Mouse (Mus musculus) spleen, adult 2 months (tissue): ENCODE data around the gene Gm10715. TPM values are rescaled to one million over a fixed set of nuclear protein-coding genes. Genes with fewer than 3 reads are reported as not detected.
"Not testable (repeated sequence)": the region's sequence is repeated elsewhere in the genome, so short reads cannot be mapped to it uniquely, and the experiment has no call there.

Source experiments
- DNase-seq, 2 experiments: peaks; one replicate each; pipeline versions ENCODE4 v3.0.0 to v3.0.0-alpha.2; 2012 to 2021; ENCODE audit warnings: low spot score in 2 of 2, low read depth in 1 of 2
- H3K27ac ChIP-seq: fragments of 200-500 bp; 2 replicates; pipeline ENCODE4 v1.5.1; 2012; ENCODE audit warnings: low read length, inconsistent platforms; ENCODE audit not compliant: insufficient read depth
- H3K27me3 ChIP-seq: fragments of 200-500 bp; 2 replicates; pipeline ENCODE4 v1.6.1; 2012; ENCODE audit warnings: mild to moderate bottlenecking, moderate library complexity, low read length, inconsistent platforms; ENCODE audit not compliant: control insufficient read depth, insufficient read depth
- H3K36me3 ChIP-seq: fragments of 200-500 bp; 2 replicates; pipeline ENCODE4 v1.6.1; 2012; ENCODE audit warnings: mild to moderate bottlenecking, low read length, inconsistent platforms; ENCODE audit not compliant: control insufficient read depth, insufficient read depth
- H3K4me1 ChIP-seq: fragments of 200-500 bp; 2 replicates; pipeline ENCODE4 v1.6.1; 2011; ENCODE audit warnings: inconsistent platforms; ENCODE audit not compliant: control insufficient read depth, insufficient read depth, insufficient read length
- H3K4me3 ChIP-seq: fragments of 200-500 bp; 2 replicates; pipeline ENCODE4 v1.5.1; 2011; ENCODE audit warnings: mild to moderate bottlenecking, inconsistent platforms; ENCODE audit not compliant: insufficient read depth, insufficient read length; ENCODE audit errors: extremely low read depth
- WGBS: fragments of 180-500 bp; shearing (Covaris S2); methylation state at CpG from one replicate; pipeline ENCODE4 v1.1.7; 2018; 5-methylcytosine and 5-hydroxymethylcytosine counted together
- polyA plus RNA-seq: library from polyadenylated mRNA; depleted of rRNA; stranded (reverse); fragments of >200 nt; gene quantifications from 2 replicates; pipeline ENCODE4 v1.2.3, GENCODE M21; 2012; rRNA removed

Gm10715 gene
- not detected in 2 replicates for polyA plus RNA-seq

DNA sequence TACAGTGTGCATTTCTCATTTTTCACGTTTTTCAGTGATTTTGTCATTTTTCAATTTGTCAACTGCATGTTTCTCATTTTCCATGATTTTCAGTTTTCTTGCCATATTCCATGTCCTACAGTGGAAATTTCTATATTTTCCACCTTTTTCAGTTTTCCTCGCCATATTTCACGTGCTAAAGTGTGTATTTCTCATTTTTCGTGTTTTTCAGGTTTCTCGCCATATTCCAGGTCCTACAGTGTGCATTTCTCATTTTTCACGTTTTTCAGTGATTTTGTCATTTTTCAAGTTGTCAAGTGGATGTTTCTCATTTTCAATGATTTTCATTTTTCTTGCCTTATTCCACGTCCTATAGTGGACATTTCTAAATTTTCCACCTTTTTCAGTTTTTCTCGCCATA lies at the start of gene Gm10715:
Gene Gm10715, plus strand, starts transcription at position 301 of the 400 bp plus-strand sequence.
- H3K4me1 ChIP-seq, H3K36me3 ChIP-seq, H3K4me3 ChIP-seq, H3K27ac ChIP-seq, H3K27me3 ChIP-seq, DNase-seq: not testable (repeated sequence)
- 84% methylated on average over 8 of the region's 8 CpGs for WGBS

DNA sequence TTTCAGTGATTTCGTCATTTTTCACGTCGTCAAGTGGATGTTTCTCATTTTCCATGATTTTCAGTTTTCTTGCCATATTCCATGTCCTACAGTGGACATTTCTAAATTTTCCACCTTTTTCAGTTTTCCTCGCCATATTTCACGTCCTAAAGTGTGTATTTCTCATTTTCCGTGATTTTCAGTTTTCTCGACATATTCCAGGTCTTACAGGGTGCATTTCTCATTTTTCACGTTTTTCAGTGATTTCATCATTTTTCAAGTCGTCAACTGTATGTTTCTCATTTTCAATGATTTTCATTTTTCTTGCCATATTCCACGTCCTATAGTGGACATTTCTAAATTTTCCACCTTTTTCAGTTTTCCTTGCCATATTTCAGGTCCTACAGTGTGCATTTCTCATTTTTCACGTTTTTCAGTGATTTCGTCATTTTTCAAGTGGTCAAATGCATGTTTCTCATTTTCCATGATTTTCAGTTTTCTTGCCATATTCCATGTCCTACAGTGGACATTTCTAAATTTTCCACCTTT lies 36.2 kb upstream of the Gm10715 start, which contains the start of gene Gm10722:
Gene Gm10722, plus strand, starts transcription at position 478 of the 528 bp plus-strand sequence.
- H3K27ac ChIP-seq, H3K4me3 ChIP-seq, H3K36me3 ChIP-seq, H3K27me3 ChIP-seq, H3K4me1 ChIP-seq: not testable (repeated sequence)
- WGBS = 72% methylated on average over 12 of the region's 12 CpGs
- DNase-seq = peak in 1 of 2 experiments; percentile 43

DNA sequence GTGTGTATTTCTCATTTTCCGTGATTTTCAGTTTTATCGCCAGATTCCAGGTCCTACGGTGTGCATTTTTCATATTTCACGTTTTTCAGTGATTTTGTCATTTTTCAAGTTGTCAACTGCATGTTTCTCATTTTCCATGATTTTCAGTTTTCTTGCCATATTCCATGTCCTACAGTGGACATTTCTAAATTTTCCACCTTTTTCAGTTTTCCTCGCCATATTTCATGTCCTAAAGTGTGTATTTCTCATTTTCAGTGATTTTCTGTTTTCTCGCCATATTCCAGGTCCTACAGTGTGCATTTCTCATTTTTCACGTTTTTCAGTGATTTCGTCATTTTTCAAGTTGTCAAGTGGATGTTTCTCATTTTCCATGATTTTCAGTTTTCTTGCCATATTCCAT lies 35.7 kb upstream of the Gm10715 start:
- H3K4me1 ChIP-seq, H3K27me3 ChIP-seq, H3K36me3 ChIP-seq, DNase-seq, H3K4me3 ChIP-seq, H3K27ac ChIP-seq: not testable (repeated sequence)
- 65% methylated on average over 8 of the region's 8 CpGs for WGBS

DNA sequence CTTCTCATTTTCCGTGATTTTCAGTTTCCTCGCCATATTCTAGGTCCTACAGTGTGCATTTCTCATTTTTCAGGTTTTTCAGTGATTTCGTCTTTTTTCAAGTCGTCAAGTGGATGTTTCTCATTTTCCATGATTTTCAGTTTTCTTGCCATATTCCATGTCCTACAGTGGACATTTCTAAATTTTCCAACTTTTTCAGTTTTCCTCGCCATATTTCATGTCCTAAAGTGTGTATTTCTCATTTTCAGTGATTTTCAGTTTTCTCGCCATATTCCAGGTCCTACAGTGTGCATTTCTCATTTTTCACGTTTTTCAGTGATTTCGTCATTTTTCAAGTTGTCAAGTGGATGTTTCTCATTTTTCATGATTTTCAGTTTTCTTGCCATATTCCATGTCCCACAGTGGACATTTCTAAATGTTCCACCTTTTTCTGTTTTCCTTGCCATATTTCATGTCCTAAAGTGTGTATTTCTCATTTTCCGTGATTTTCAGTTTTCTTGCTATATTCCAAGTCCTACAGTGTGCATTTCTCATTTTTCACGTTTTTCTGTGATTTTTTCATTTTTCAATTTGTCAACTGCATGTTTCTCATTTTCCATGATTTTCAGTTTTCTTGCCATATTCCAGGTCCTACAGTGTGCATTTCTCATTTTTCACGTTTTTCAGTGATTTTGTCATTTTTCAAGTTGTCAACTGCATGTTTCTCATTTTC lies 34.6 kb upstream of the Gm10715 start:
- WGBS = 68% methylated on average over 9 of the region's 11 CpGs
- peak; percentile 26 to 91 for DNase-seq
- not testable (repeated sequence) for H3K27me3 ChIP-seq, H3K27ac ChIP-seq, H3K4me1 ChIP-seq, H3K4me3 ChIP-seq, H3K36me3 ChIP-seq

DNA sequence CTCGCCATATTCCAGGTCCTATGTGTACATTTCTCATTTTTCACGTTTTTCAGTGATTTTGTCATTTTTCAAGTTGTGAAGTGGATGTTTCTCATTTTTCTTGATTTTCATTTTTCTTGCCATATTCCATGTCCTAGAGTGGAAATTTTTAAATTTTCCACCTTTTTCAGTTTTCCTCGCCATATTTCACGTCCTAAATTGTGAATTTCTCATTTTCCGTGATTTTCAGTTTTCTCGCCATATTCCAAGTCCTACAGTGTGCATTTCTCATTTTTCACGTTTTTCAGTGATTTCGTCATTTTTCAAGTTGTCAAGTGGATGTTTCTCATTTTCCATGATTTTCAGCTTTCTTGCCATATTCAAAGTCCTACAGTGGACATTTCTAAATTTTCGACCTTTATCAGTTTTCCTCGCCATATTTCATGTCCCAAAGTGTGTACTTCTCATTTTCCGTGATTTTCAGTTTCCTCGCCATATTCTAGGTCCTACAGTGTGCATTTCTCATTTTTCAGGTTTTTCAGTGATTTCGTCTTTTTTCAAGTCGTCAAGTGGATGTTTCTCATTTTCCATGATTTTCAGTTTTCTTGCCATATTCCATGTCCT lies 33.8 kb upstream of the Gm10715 start, which contains the start of gene Gm11168:
Gene Gm11168, plus strand, starts transcription at position 553 of the 603 bp plus-strand sequence.
- WGBS = 72% methylated on average over 6 of the region's 14 CpGs
- H3K4me3 ChIP-seq, H3K27ac ChIP-seq, H3K27me3 ChIP-seq, H3K36me3 ChIP-seq, DNase-seq, H3K4me1 ChIP-seq: not testable (repeated sequence)

DNA sequence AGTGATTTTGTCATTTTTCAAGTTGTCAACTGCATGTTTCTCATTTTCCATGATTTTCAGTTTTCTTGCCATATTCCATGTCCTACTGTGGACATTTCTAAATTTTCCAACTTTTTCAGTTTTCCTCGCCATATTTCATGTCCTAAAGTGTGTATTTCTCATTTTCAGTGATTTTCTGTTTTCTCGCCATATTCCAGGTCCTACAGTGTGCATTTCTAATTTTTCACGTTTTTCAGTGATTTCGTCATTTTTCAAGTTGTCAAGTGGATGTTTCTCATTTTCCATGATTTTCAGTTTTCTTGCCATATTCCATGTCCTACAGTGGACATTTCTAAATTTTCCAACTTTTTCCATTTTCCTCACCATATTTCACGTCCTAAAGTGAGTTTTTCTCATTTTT lies 30.5 kb upstream of the Gm10715 start:
- H3K27ac ChIP-seq, DNase-seq, H3K36me3 ChIP-seq, H3K27me3 ChIP-seq, H3K4me1 ChIP-seq, H3K4me3 ChIP-seq: not testable (repeated sequence)
- WGBS = 83% methylated on average over 1 of the region's 5 CpGs

DNA sequence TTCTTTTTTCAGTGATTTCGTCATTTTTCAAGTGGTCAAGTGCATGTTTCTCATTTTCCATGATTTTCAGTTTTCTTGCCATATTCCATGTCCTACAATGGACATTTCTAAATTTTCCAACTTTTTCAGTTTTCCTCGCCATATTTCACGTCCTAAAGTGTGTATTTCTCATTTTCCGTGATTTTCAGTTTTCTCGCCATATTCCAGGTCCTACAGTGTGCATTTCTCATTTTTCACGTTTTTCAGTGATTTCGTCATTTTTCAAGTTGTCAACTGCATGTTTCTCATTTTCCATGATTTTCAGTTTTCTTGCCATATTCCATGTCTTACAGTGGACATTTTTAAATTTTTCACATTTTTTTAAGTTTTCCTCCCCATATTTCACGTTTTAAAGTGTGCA lies 30.0 kb upstream of the Gm10715 start:
- H3K27me3 ChIP-seq, H3K27ac ChIP-seq, H3K36me3 ChIP-seq, H3K4me3 ChIP-seq, H3K4me1 ChIP-seq: not testable (repeated sequence)
- DNase-seq = peak in 1 of 2 experiments; percentile 65
- WGBS = 71% methylated on average over 8 of the region's 8 CpGs

DNA sequence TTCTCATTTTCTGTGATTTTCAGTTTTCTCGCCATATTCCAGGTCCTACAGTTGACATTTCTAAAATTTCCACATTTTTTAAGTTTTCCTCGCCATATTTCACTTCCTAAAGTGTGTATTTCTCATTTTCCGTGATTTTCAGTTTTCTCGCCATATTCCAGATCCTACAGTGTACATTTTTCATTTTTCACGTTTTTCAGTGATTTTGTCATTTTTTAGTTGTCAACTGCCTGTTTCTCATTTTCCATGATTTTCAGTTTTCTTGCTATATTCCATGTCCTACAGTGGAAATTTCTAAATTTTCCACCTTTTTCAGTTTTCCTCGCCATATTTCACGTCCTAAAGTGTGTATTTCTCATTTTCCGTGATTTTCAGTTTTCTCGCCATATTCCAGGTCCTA lies 29.4 kb upstream of the Gm10715 start:
- H3K36me3 ChIP-seq, H3K4me1 ChIP-seq, H3K4me3 ChIP-seq, H3K27me3 ChIP-seq, H3K27ac ChIP-seq: not testable (repeated sequence)
- WGBS = 80% methylated on average over 8 of the region's 9 CpGs
- DNase-seq = peak in 1 of 2 experiments; percentile 14

DNA sequence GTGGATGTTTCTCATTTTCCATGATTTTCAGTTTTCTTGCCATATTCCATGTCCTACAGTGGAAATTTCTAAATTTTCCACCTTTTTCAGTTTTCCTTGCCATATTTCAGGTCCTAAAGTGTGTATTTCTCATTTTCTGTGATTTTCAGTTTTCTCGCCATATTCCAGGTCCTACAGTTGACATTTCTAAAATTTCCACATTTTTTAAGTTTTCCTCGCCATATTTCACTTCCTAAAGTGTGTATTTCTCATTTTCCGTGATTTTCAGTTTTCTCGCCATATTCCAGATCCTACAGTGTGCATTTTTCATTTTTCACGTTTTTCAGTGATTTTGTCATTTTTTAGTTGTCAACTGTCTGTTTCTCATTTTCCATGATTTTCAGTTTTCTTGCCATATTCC lies 27.3 kb upstream of the Gm10715 start:
- not testable (repeated sequence) for H3K36me3 ChIP-seq, H3K4me1 ChIP-seq, DNase-seq, H3K27me3 ChIP-seq, H3K4me3 ChIP-seq, H3K27ac ChIP-seq
- no CpG with 5 or more reads among the region's 5 CpGs for WGBS

DNA sequence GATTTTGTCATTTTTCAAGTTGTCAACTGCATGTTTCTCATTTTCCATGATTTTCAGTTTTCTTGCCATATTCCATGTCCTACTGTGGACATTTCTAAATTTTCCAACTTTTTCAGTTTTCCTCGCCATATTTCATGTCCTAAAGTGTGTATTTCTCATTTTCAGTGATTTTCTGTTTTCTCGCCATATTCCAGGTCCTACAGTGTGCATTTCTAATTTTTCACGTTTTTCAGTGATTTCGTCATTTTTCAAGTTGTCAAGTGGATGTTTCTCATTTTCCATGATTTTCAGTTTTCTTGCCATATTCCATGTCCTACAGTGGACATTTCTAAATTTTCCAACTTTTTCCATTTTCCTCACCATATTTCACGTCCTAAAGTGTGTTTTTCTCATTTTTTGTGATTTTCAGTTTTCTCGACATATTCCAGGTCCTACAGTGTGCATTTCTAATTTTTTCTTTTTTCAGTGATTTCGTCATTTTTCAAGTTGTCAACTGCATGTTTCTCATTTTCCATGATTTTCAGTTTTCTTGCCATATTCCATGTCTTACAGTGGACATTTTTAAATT lies 24.5 kb upstream of the Gm10715 start:
- H3K27me3 ChIP-seq, H3K36me3 ChIP-seq, H3K4me1 ChIP-seq, H3K27ac ChIP-seq, DNase-seq, H3K4me3 ChIP-seq: not testable (repeated sequence)
- WGBS = 78% methylated on average over 3 of the region's 7 CpGs
